Mouse (Mus musculus): ENCODE data around the gene Cd248. TPM values are rescaled to one million over a fixed set of nuclear protein-coding genes. Genes with fewer than 3 reads are reported as not detected.

Cd248 gene
- polyA plus RNA-seq, 1 experiment from 2014 or later: 23.6 TPM

- under 1% methylated on average over 77 of the region's 83 CpGs for WGBS
- peak overlapping the region; percentile 91 for H3K9ac ChIP-seq
- peak overlapping the region; percentile 80 for H3K4me2 ChIP-seq
- peak overlapping the region; percentile 89 for H3K27ac ChIP-seq (replicated peaks)
- H3K9me3 ChIP-seq: no peaks in the 10 kb centered on the region
- H3K27me3 ChIP-seq (replicated peaks): peaks cover 10% of the 10 kb centered on the region; the same call in 1 of the 2 replicates
- peaks cover 25% of the 10 kb centered on the region for H3K36me3 ChIP-seq
- H3K4me1 ChIP-seq: peaks cover 21% of the 10 kb centered on the region
- peak; percentile 73 for ATAC-seq (ENCODE audit: extremely low read depth, insufficient number of reproducible peaks, low FRiP score, low TSS enrichment)
- peak overlapping the region; percentile 71 for H3K4me3 ChIP-seq
Measured at GRCm38 (mm10) chr19:5117494-5118383, 49.9 kb downstream of the Cd248 start.

GRCm38 (mm10) chr19:5118384-5118698 lies 50.5 kb downstream of the Cd248 start, which contains the start of gene Klc2:
Gene Klc2 (minus strand): TSS chr19:5118560.
- under 1% methylated on average over 18 of the region's 18 CpGs for WGBS
- ATAC-seq (ENCODE audit: extremely low read depth, insufficient number of reproducible peaks, low FRiP score, low TSS enrichment): peak; percentile 85

More at GRCm38 (mm10) chr19:5118384-5118698, 50.5 kb downstream of the Cd248 start, which contains the start of gene Klc2:
- H3K27ac ChIP-seq (replicated peaks): peak within 1 kb of the TSS; percentile 89
- H3K9ac ChIP-seq: peak within 1 kb of the TSS; percentile 91
- H3K4me2 ChIP-seq: peak within 1 kb of the TSS; percentile 80
- peak within 1 kb of the TSS; percentile 71 for H3K4me3 ChIP-seq
- H3K9me3 ChIP-seq: no peaks in the 10 kb centered on the region
- peaks cover 23% of the 10 kb centered on the region for H3K4me1 ChIP-seq
- peaks cover 20% of the 10 kb centered on the region for H3K36me3 ChIP-seq
- H3K27me3 ChIP-seq (replicated peaks): peaks cover 10% of the 10 kb centered on the region; the same call in 1 of the 2 replicates

Other genes with a start within 250 kb of the Cd248 start
- 40.7 and 44.1 TPM in 2 replicates for gene Ccs, start 228.7 kb upstream of the Cd248 start, polyA plus RNA-seq (2015; fragmentation: Nextera tagmentation; extraction: Ambion mirVana)
- 0.04 TPM in 1 of 2 replicates, not detected in the other for gene Ccdc87, start 228.7 kb upstream of the Cd248 start, polyA plus RNA-seq (2015; fragmentation: Nextera tagmentation; extraction: Ambion mirVana)
- gene Ctsf, start 212.9 kb upstream of the Cd248 start, polyA plus RNA-seq (2015; fragmentation: Nextera tagmentation; extraction: Ambion mirVana): 40.5 and 42.2 TPM in 2 replicates
- 2.8 and 3.9 TPM in 2 replicates for gene Actn3, start 190.2 kb upstream of the Cd248 start, polyA plus RNA-seq (2015; fragmentation: Nextera tagmentation; extraction: Ambion mirVana)
- 8.4 and 8.6 TPM in 2 replicates for gene Zdhhc24, start 189.4 kb upstream of the Cd248 start, polyA plus RNA-seq (2015; fragmentation: Nextera tagmentation; extraction: Ambion mirVana)
- 2.2 and 2.5 TPM in 2 replicates for gene Bbs1, start 161.4 kb upstream of the Cd248 start, polyA plus RNA-seq (2015; fragmentation: Nextera tagmentation; extraction: Ambion mirVana)
- 84.6 and 84.7 TPM in 2 replicates for gene Dpp3, start 139.8 kb upstream of the Cd248 start, polyA plus RNA-seq (2015; fragmentation: Nextera tagmentation; extraction: Ambion mirVana)
- 0.99 and 1.0 TPM in 2 replicates for gene Peli3, start 125.0 kb upstream of the Cd248 start, polyA plus RNA-seq (2015; fragmentation: Nextera tagmentation; extraction: Ambion mirVana)
- 85.2 and 101 TPM in 2 replicates for gene Mrpl11, start 105.9 kb upstream of the Cd248 start, polyA plus RNA-seq (2015; fragmentation: Nextera tagmentation; extraction: Ambion mirVana)
- 0.09 TPM in 2 replicates for gene Npas4, start 77.8 kb upstream of the Cd248 start, polyA plus RNA-seq (2015; fragmentation: Nextera tagmentation; extraction: Ambion mirVana)
- 8.5 and 9.4 TPM in 2 replicates for gene Slc29a2, start 44.2 kb upstream of the Cd248 start, polyA plus RNA-seq (2015; fragmentation: Nextera tagmentation; extraction: Ambion mirVana)
- gene B4gat1, start 29.3 kb upstream of the Cd248 start, polyA plus RNA-seq (2015; fragmentation: Nextera tagmentation; extraction: Ambion mirVana): 41.4 and 49.5 TPM in 2 replicates
- 1.4 and 1.7 TPM in 2 replicates for gene AC124502.3, start 29.2 kb upstream of the Cd248 start, polyA plus RNA-seq (2015; fragmentation: Nextera tagmentation; extraction: Ambion mirVana)
- gene Brms1, start 26.7 kb upstream of the Cd248 start, polyA plus RNA-seq (2015; fragmentation: Nextera tagmentation; extraction: Ambion mirVana): 29.5 and 33.5 TPM in 2 replicates
- 2.4 and 3.5 TPM in 2 replicates for gene Rin1, start 17.6 kb upstream of the Cd248 start, polyA plus RNA-seq (2015; fragmentation: Nextera tagmentation; extraction: Ambion mirVana)
- 3.5 and 4.8 TPM in 2 replicates for gene Tmem151a, start 17.5 kb downstream of the Cd248 start, polyA plus RNA-seq (2015; fragmentation: Nextera tagmentation; extraction: Ambion mirVana)
- gene Yif1a, start 20.5 kb downstream of the Cd248 start, polyA plus RNA-seq (2015; fragmentation: Nextera tagmentation; extraction: Ambion mirVana): 84.3 and 94.6 TPM in 2 replicates
- gene Cnih2, start 30.4 kb downstream of the Cd248 start, polyA plus RNA-seq (2015; fragmentation: Nextera tagmentation; extraction: Ambion mirVana): 4.6 and 5.8 TPM in 2 replicates
- gene Rab1b, start 39.0 kb downstream of the Cd248 start, polyA plus RNA-seq (2015; fragmentation: Nextera tagmentation; extraction: Ambion mirVana): 220 TPM in 2 replicates
- gene Klc2, start 50.5 kb downstream of the Cd248 start, polyA plus RNA-seq (2015; fragmentation: Nextera tagmentation; extraction: Ambion mirVana): 18.4 and 22.3 TPM in 2 replicates
- 17.7 and 18.6 TPM in 2 replicates for gene Pacs1, start 205.0 kb downstream of the Cd248 start, polyA plus RNA-seq (2015; fragmentation: Nextera tagmentation; extraction: Ambion mirVana)
- 210 and 227 TPM in 2 replicates for gene Sf3b2, start 227.4 kb downstream of the Cd248 start, polyA plus RNA-seq (2015; fragmentation: Nextera tagmentation; extraction: Ambion mirVana)
- gene Gal3st3, start 230.3 kb downstream of the Cd248 start, polyA plus RNA-seq (2015; fragmentation: Nextera tagmentation; extraction: Ambion mirVana): 4.5 and 5.9 TPM in 2 replicates

All from heart, embryonic 13.5 days (tissue).